Mouse (Mus musculus): Measurements from ENCODE around the gene Kremen1.

- TF ChIP-seq CTCF (IDR thresholded peaks at IDR 0.05; ENCODE audit: borderline replicate concordance, control insufficient read depth, extremely low read depth, insufficient read depth, low read length, poor library complexity) (no peak), POLR2A (IDR thresholded peaks at IDR 0.05; ENCODE audit: control insufficient read depth, extremely low read depth, insufficient read depth, low read length, poor library complexity) (no peak)
Measured at GRCm38 (mm10) chr11:5172861-5173260, 88.5 kb downstream of the Kremen1 start.
